Mouse (Mus musculus) stomach, postnatal 0 days (tissue): ENCODE data around the gene Gm20219.

Source experiments
- CTCF ChIP-seq: IDR thresholded peaks from 2 replicates; pipeline ENCODE4 v1.5.1; 2016; ENCODE audit warnings: antibody characterized with exemption, low read depth, mild to moderate bottlenecking, moderate library complexity
- EP300 ChIP-seq: optimal IDR thresholded peaks from 2 replicates; pipeline ENCODE3; 2016; ENCODE audit warnings: antibody characterized with exemption

DNA sequence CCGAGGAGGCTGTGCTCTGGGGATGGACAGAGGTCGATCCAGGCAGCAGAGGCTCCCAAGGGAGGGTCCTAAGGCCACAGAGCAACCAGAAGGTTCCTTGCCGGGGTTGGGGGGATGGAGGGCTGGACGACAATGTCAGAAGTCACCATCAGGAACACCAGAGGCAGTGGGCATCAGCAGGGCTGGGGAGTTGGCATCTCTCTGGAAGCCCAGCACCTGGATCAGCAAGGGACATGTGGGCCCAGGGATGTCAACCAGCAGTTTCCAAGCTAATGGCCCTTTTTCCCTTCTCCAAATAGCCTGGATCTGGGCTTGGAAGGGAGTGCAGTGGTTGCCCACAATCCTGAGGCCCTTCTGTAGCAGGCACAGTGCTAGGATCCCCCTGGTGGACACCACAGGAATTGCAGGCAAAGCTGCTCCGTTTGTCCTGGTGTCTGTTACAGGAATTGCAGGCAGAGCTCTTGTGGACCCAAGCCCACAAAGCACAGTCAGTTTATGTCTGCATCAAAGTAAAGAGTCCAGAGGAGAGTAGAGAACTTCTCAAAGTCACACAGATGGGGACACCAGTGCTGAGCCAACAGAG is 1.3 kb downstream of the Gm20219 start:
- TF ChIP-seq CTCF, result peak; percentile 98
- no peak for TF ChIP-seq EP300
